Mouse (Mus musculus): Measurements from ENCODE around the gene Ezr. TPM values are rescaled to one million over a fixed set of nuclear protein-coding genes. Genes with fewer than 3 reads are reported as not detected.

The Ezr gene
- 10 to 100 TPM; 63.0 to 68.2 TPM for total RNA-seq (2021)
- long read RNA-seq, experiment 1, transcript Ezr-201 (13 exons, 3,164 nt), result major isoform, 52 of 69 reads
- long read RNA-seq, experiment 1, partial matches to known transcripts, result 7 of 69 reads
- long read RNA-seq, experiment 1, other reads (novel, unspliced or antisense), result 10 of 69 reads
- long read RNA-seq, experiment 2, transcript Ezr-201 (13 exons, 3,164 nt), result major isoform, 48 of 76 reads
- long read RNA-seq, experiment 2, partial matches to known transcripts, result 16 of 76 reads
- long read RNA-seq, experiment 2, other reads (novel, unspliced or antisense), result 12 of 76 reads

DNA sequence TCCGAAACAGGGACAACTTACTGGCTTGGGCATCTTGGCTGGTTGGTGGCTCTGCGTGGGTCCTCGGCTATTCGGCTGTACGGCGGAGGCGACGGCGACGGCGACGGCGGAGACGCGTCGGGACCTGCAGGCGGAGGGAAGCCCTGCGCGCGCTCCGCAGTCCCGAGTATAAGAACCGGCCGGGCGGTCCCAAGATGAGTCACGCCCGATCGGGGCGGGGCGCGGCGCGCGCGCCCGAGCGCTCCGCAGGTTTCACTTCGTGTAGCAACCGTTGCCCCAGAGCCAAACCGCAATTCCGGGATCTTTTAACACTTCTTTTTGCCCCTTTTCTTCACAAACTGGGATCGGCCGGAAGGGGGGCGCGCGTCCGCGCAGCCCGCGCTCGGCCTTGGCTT is at the start of gene Ezr:
Gene Ezr (minus strand): TSS at position 174 of the 395 bp plus-strand sequence.
- DNase-seq (ENCODE audit: low spot score in 2 of 2), result peak; percentile 58 to 79

- DNase-seq (ENCODE audit: low spot score in 2 of 2), result no peak
These were observed 47.5 kb upstream of the Ezr start for GRCm38 (mm10) chr17:6830004-6830592.

DNA sequence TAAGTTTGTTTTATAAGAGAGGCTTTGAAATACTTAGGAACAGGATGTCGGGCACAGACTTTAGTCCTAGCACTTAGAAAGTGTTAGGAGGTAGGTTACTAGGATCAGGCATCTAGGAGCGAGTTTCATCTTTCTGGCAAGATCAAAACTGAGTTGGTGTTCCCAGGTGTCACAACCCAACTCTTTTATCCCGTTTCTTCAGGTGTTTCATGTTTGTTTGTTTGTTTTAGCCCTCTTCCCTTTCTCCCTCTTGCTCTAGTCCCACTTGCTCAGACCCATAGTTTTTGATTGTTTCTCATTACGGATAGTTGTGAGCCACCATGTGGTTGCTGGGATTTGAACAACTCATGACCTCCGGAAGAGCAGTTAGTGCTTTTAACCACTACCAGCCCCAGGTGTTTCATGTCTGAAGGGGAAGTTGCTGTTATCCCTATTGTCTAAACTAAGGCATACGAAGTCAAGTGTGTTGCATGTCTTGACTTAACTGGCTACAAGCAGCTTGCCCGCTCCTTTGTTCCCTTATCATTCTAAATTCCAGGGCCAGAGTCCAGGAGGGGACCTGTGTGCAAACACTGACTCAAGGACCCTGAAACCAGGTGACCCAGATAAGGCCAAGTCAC is 46.1 kb upstream of the Ezr start:
- no peak for DNase-seq (ENCODE audit: low spot score in 2 of 2)

- DNase-seq (ENCODE audit: low spot score in 2 of 2), result peak; percentile 87 to 94
These were observed 45.3 kb upstream of the Ezr start for GRCm38 (mm10) chr17:6827740-6828461.

DNA sequence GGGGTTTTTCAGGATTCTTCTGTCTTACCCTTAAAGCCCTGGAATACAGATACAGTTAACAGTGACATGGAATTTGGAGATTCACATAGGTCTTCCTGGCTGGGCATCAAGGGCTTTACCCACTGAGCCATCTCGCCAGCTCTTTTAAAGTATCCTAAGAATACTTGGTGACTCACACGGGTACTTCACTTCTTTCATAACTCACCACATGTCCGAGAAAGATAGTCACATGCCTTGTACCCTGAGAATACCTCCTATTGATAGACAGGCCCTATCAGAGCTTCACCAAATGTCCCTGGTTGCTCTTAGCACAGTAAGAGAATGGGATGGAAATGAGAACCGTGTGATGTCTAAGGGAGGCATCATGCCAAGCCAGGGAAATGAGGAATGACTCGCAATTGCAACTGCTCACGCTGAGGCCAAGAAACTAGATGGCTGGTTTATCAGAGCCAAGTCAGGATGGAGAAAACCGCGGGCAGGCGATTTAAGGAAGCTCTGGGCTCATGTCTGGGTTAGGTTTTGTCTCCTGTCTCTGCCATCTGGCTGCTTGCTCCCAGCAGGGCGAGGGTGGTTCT is 44.7 kb upstream of the Ezr start:
- peak in 1 of 2 experiments; percentile 64 for DNase-seq (ENCODE audit: low spot score in 2 of 2)

DNA sequence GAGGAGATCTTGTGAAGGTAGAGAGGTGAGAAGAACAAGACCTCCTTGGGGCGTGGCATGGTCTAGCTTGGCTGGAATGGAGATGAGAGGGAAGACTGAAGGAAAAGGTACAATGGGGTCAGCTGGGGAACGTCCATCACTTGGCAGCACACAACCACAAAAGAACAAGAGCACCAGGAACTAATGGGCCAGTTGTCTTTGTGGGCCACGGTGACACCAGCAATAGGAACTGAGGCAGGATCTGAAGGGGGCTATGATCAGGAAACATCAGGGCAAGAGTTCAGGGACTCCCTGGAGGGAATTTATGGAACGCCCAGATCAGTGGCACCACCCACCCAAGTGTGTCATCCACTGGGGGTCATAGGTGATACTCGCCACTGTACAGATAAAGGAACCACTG is 34.2 kb upstream of the Ezr start:
- no peak for DNase-seq (ENCODE audit: low spot score in 2 of 2)

GRCm38 (mm10) chr17:6816151-6816550 is 33.6 kb upstream of the Ezr start:
- DNase-seq (ENCODE audit: low spot score in 2 of 2), result no peak

DNA sequence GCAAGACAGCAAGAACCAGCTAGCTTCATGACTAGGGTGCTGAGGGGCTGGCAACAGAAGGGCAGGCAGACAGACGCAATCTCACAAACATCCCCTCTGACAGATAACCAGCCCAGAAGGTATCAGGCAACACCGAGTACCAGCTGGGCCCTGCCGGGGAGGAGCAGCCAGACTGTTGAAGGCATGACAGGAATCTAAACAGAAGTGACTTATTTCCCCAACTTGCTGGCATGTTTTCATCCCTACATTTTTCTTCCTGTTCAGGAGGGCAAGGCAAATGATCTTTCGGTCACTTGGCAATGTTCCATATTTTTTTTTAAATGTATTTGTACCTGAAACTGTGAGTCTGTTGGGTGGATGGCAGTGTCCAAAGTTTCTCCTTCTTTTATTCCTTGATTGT is 32.1 kb upstream of the Ezr start:
- no peak for DNase-seq (ENCODE audit: low spot score in 2 of 2)

DNA sequence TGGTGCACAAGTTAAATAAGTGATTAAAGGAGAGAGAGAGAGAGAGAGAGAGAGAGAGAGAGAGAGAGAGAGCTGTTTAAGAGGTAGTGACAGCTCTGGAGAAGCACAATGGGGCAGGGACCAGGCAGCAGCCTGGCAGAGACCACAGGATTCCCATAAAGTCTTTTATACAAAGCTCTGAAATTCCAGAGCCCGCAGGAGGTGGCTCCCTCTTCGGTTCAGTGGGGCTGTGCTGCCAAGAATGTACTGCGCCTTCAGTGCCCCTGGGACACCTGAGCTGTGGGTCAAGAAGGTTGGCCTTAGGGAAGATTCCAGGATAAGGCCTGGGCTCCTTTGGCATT is 30.2 kb upstream of the Ezr start:
- DNase-seq (ENCODE audit: low spot score in 2 of 2), result no peak

DNA sequence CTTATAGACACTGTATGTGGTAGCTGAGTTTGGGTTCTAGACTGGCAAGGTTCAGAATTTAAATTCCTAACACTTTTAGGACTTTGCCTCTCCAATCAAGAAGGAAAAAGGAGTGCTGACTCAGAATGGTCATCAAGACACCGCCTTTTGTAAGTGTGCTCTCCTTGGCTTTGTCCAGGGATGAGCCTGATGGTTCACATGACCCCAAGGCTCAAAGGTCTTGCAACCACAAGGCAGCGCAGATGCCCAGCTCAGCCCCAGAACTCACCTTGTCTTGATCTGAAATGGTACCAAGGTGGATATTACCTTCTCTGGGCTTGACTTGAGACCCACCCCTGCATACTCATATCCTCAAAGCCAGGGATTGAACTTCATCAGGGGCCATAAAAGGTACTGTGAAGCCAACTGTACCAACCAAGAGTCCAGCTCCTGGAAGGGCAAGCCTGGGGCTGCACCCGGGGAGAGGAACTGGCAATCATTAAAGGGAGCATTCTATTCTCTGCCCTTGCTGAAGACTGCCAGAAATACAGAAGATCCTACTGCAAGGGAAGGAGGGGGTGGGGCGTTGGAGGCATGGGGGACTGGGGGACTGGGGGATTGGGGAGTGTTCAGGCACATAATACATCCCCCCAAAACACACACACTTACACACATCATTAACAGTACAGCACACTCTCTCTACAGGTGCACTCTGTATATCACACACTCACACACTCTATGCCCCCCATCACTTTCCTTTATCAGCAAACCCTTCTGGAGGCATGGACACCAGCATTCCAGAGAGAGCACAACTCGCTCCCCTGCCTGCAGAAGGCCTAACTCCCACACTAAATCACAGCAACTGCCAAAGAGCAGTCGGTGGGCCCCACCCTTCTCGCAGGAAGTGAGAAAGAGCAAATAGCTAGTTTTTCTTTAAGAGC is 29.6 kb upstream of the Ezr start:
- DNase-seq (ENCODE audit: low spot score in 2 of 2), result no peak

DNA sequence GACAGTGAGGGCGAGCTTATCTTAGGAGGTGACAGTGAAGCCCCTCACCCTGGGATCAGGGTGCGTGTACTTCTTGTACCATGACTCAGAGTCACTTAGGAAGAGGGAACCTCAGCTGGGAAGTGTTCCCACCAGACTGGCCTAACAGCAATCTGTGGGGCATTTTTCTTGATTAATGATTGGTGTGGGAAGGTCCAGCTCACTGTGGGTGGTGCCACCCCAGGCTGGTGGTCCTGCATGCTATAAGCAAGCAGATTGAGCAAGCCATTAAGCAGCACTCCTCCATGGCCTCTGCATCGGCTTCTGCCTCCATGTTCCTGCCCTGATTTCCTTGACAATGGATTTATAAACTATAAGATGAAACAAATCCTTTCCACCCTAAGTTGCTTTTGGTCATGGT is 26.7 kb upstream of the Ezr start:
- no peak for DNase-seq (ENCODE audit: low spot score in 2 of 2)

DNA sequence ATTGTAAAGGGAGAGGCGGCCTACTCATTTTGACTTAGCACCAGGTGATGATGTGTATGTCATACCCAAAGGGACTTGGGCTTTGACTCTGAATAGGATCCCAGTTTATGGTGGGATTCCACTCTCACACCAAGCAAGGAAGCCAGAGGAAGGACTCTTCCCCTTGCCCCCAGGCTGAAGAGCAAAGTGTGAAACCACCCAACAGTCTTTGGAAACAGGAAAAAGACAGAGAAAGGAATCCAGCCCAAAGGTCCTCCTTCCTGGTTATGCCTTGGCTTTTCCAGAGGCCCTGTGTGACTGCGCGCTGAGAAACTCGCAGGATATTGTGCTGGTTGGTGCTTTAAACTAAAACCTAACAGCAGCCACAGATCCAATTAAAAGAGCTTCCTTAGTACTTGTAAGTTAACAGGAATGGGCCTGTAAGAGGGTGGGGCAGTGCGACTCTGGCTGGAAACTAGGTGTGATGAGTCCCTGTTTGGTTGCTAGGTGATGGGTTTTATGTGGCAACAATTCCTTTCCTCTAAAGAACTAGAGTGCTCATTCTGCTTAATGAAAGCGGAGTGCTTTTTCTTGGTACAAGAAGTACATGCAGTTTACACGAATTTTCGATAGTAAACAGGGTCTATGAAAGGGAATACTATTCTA is 26.1 kb upstream of the Ezr start:
- peak in 1 of 2 experiments; percentile 53 for DNase-seq (ENCODE audit: low spot score in 2 of 2)

GRCm38 (mm10) chr17:6807827-6808520 is 25.4 kb upstream of the Ezr start:
- DNase-seq (ENCODE audit: low spot score in 2 of 2), result no peak

- DNase-seq (ENCODE audit: low spot score in 2 of 2), result no peak
These were observed 22.4 kb upstream of the Ezr start for GRCm38 (mm10) chr17:6804853-6805543.

DNA sequence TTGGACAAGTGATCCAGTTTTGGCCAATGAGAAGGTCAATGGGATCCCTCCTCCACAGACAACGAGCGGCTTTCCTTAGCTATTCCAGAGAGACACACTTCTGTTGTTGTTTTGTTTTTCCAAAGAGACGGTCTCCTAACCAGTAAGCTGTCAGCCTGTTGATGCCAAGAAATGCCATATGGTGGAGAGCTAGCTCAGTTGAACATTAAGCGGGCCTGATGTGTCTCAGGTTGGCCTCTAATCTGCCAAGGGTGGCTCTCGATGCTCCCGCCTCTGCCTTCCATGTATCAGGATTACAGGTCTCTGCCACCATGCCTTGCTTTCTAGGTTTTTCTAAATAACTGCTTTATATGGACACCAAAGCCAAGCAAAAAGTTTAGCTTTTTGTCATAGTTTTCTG is 21.5 kb upstream of the Ezr start:
- DNase-seq (ENCODE audit: low spot score in 2 of 2), result no peak

GRCm38 (mm10) chr17:6803614-6804013 is 21.0 kb upstream of the Ezr start:
- no peak for DNase-seq (ENCODE audit: low spot score in 2 of 2)

DNA sequence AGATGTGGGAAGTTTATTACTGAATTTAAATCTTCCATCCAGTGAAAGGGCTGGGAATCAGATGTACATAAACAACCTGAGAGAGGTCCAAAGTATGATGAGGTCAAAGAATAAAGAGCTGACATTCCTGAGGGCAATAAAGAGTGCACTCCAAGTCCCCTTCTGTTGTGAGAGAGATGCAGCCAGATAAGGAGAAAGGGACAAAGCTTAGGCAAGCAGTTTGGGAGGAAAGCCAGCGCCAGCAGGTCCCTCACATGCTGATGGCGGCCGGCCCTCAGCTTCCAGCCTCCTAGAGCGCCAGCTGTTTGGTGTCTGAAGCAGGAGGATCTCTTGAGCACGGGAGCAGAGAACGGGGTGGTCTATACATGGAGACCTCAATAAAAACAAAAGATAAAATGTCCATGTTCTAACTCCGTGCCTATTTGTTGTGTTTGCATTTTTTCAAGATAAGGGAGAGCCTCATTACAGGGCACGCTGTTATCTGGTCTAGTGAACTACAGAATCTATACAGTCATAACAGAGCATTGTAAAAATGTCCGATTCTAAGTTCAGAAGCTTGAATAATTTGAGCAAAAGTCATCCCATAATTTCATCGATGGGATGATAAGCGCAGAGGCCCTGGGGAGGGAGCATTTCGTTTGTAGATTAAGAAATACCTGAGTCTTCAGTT is 15.9 kb upstream of the Ezr start:
- DNase-seq (ENCODE audit: low spot score in 2 of 2), result no peak

DNA sequence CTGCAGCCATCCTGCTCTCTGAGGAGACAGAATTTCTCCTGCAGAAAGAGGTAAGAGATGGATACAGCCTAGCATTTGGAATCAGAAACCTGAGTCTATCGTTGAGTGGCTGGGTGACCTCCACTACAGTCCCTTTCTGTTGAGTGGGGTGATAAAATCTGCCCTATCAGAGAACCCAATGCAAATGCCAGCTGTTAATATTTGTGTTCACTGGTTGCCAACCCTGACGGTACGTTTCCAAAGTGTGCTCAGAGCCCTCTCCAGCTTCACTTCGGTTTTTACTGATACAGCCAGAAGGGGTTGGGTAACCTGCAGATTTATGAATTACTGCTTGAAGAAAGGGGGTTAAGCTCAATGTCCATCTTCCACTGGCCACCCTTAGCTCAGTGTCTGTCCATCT is 14.9 kb upstream of the Ezr start:
- no peak for DNase-seq (ENCODE audit: low spot score in 2 of 2)
